Mouse (Mus musculus): ENCODE data around the gene Hadha.

Hadha gene

DNA sequence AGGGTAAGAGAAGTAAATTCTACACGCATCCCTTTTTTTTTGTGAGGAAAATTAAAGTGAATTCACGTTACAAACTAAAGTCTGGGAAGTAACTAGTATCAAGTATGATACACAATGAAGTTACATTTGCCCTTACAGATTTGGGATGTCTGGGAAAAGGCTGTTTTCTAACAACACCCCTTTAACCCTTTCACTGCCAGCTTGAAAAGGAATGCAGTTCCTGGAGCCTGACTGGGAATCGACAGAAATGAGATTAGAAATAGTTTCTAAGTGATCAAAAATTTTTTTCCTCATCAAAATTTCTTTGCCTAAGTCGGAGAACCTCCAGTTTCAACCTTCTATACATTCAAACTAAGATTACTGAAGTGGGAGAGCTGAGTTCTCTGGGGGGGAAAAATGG, 949 bp downstream of the Hadha start:
- peak; percentile 22 for DNase-seq (ENCODE audit: low read depth, low spot score)

DNA sequence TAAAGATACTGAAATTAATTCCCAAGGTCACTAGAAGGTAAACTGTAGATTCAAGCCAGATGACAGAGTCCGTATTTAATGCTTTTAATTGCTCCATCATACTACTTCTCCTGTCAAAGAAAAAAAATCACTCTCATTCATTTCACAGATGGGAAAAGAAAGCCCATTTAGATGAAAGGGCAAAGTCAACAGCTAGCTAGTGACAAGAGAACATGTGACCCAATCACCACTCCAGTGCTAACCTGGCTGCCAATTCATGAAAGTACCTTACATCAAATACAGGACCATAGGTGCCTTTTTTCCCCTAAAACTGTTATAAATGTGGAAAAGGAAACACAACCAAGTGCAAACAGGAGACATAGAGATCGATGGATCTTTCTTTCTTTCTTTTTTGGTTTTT, 1.7 kb downstream of the Hadha start:
- DNase-seq (ENCODE audit: low read depth, low spot score), result no peak

DNA sequence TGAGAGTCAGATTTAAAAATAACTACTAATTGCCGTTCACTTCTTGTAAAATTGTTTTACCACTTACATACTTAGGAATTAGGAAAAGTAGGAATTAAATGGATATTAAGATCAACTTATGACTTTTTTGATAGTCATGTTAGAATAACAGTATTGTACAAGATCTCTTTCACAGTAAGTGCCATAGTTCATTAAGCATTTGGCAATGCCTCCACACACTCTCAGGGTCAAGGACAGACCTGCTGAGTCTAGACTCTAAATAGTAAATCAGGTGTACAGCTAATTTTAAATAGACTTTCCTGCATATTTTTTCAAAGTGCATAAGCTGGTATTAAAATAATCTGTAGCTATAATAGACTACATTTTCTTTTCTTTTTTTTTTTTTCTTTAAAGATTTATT, 2.5 kb downstream of the Hadha start:
- no peak for DNase-seq (ENCODE audit: low read depth, low spot score)

DNA sequence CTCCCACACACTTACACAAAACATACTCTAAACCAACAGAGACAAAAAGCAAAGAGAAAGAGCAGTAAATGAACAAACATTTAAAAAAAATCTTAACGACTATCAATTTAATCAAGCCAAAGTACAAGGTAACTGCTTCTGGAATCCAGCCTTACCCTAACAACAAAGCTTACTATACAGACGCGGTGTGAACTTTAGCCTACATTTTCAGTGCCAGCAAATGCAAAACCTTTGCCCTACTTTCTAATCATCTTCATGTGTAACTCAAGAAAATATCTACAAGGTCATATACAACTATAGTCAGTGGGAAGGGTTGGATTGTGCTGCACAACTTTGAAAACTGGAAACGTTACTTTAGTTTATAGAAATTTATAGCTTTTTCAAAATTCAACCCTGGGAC, 3.0 kb downstream of the Hadha start:
- no peak for DNase-seq (ENCODE audit: low read depth, low spot score)

DNA sequence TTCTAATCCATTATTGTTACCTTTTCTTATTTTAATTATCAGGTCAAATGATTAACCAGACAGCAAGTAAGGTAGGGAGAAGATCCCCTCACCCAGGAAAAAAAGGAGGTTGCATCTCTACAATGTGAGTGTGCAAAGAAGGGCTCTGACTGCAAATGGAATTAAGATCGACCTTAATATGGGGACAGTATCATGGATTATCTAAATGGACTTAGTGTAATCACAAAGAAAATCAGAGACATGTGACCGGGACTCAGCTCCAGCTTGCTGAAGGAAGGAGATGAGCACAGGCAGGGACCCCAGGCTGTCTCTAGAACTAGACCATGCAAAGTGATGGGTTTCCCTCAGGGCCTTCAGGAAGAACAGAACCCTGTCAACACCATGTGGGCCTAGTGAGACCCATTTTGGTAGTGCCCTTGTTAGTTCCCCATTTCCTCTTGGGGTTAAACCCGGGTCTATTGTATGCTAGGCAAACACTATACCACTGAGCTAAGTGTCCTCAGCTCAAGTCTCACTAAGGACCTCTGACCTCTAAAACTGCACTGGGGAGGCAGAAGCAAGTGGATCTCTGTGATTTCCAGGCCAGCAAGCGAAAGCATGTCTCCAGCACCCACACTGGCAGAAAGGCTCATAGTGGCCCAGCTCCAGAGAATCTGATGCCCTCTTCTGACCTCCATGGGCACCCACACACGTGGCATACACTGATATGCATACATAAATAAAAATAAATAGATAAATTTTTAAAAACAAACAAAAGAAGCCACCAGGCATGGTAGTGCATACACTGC, 6.6 kb downstream of the Hadha start:
- no peak for DNase-seq (ENCODE audit: low read depth, low spot score)

DNA sequence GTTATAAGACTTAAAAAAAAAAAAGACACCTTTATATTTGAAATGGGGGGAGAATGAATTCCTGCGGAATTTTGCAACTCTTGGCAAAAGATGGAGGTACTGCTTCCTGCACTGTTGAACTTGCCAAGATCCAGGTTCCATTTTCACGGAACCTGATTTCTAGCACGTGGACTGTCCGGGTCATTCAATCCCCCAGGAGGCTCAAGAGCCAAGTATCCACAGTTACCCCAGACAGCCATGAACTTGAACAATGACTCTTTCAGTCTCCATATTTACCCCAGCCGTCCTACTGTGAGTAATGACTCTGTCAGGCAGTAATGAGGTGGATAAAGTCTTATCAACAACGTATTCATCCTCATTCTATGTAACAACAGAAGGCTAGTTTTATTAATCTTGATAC, 8.4 kb downstream of the Hadha start:
- DNase-seq (ENCODE audit: low read depth, low spot score), result no peak

DNA sequence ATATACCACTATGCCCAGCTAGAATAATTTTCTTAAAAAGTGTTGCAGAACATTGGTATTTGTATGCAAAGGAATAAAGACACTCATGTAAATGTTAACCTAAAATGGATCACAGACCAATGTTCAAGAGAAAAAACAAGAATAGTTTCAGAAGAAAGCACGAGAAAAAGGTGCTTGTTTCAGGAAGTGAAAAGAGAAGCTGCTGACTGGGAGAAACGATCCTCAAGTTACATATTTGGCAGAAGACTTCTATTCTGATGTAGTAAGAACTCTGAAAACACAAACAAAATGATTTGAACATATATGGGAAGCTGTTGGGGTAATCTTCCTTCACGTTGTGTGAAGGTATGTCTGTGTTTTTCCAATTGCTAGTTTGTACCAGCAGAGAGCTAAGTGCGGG, 16.8 kb downstream of the Hadha start:
- DNase-seq (ENCODE audit: low read depth, low spot score), result no peak

DNA sequence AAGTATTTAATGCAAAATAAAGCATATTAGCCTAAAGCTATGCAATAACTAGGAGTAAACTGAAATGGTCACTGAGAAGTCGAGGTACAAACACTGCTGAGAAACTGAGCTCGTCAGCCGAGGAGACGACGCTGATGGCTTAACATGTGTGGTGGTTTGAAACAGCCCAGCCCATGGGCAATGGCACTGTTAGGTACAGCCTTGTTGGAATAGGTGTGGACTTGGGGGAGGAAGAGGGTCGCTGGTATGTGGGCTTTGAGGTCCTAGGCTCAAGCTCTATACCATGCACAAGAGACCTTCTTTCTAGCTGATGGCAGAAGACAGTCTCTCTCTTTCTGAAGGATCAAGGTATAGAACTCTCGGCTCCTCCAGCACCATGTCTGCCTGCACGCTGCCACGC, 17.7 kb downstream of the Hadha start:
- DNase-seq (ENCODE audit: low read depth, low spot score), result no peak

DNA sequence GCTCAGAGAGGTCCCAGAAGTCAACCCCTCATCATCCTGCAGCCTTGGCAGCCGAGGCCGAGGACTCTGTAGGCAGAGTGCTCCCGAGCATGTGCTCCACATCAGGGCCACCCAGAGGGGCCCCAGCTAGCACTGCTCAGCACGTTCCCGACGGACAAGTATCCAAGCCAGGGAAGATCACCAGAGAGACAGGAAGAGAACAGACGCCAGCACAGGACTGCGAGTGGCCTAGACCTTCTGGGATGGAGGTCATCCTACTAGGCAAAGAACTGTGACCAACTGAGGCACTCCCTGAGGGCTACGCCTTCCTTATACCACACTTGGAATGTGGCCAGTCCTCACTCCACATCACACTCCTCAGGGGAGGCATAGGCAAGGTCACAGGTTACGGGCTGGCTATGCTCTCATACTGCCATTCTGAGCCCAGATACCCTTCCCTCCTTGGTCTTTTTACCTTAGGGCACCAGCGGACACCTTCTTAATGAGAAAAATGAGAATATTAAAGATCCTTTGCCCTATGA, 19.2 kb downstream of the Hadha start:
- no peak for DNase-seq (ENCODE audit: low read depth, low spot score)

DNA sequence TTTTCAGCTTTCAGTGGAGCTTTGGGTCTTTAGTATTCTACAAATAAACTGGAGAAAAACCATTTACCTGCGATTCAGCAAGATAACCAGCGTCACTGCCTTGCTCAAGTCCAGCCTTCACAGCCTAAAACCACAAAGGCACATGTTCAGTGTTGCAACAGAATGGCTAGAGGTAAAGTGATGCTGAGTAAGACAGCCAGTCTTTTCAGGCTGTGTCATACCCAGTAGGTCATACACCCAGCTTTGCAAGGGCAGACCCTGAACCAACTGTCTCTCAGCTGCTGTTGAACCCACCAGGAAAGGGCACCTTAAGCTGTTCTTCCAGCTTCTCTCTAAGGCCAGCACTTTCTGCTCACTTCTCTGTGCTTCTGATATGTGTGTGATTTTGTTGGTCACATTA, 22.8 kb downstream of the Hadha start:
- DNase-seq (ENCODE audit: low read depth, low spot score), result no peak

DNA sequence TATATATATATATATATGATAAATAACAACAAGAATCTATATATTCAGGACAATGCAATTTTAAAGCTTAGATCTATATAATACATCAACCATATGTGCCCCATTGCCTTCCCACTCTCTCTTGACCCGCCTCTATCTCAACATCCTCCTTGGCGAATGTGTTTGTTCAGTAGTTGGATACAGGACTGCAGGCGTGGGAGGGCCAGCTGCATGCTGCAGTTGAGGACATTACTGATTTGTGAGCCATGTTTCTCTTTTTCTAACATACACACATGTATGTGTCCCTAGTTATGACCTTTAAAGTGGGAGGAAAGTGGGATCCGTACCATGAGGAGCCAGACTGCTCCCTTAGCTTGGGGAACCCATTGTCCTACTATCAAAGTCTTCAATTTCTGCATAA, 23.7 kb downstream of the Hadha start:
- DNase-seq (ENCODE audit: low read depth, low spot score), result no peak

DNA sequence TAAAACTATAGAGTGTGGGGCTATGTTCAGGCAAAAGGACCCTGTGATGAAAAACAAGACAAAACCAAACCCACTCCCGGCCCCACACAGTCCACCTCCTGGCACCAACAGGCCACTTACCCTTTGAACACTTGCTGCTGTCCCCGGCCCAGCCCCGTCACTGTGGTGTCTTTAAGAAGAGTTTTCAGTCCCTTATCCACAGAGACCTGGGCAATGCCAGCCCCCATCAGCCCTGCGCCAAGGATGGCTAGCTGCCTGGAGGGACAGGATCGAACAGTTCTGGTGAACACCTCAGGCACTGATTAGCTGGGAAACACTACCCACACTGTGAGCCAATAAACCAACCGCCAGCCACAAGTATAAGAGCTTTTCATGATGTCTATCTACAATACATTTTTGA, 26.3 kb downstream of the Hadha start:
- no peak for DNase-seq (ENCODE audit: low read depth, low spot score)

DNA sequence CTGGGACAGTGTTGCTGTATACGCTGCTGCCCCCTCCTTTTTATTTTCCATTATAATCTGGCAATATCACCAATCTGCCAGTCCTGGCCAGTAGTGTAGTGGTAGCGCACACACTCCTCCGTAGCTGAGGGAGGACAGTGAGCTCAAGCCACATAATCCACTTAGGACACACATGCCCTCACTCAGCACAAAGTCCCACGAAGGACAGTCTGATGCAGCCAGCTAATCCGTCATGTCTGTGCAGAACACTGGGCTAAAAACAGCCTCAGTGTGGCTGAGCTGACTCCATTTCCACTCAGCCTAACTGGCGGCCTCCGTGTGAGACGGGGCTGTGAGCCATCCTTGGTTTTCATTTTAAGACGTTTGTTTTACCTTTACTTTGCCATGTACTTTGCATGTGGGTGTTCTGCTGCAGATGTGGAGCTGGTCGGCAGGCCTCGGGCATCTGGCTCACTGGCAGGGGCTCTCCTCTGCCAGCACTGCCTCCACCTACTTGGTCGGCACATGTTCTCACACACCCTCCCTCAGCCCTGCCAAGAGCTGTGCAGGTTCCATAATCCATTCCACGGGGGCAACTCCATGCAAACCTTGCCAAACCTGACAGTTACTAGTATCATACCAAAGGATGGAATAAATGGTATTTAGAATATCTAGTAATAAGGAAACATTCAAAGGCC, 26.9 kb downstream of the Hadha start:
- no peak for DNase-seq (ENCODE audit: low read depth, low spot score)

DNA sequence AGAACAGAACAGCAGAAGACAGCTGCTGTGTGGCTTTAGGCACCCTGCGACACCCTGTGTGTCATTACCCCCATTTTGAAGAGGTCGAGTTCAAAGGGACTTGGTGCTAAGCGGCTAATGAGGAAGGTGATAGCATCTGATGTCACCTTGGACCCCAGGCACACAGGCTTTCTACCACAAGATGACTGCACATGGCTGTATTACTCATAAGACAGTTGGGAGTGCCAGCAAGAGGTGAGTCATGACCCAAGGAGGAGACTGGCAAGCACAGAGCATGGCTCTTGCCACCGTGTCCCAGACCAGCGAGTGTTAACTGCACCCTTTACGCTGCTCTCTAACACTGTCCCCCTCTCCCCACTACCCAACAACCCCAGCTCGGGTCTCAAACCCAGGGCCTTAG, 28.2 kb downstream of the Hadha start:
- DNase-seq (ENCODE audit: low read depth, low spot score), result no peak

DNA sequence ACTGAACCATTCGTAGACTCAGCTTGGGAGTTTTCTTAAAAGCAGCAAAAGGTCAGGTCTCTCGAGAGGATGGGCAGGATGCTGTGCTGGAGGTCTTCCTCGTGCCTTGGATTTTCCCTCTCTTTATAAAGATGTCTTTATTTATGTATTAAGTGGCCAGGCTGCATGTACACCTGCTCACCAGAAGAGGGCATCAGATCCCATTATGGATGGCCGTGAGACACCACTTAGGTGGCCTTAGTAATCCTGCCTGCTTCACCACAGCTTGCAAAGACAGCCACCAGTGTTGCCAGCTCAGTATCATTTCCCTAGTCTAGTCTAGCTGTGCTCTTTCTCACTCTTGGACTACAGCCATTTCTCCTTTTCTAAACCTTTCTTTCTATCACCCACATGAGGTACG, 29.4 kb downstream of the Hadha start:
- DNase-seq (ENCODE audit: low read depth, low spot score), result peak; percentile 72

DNA sequence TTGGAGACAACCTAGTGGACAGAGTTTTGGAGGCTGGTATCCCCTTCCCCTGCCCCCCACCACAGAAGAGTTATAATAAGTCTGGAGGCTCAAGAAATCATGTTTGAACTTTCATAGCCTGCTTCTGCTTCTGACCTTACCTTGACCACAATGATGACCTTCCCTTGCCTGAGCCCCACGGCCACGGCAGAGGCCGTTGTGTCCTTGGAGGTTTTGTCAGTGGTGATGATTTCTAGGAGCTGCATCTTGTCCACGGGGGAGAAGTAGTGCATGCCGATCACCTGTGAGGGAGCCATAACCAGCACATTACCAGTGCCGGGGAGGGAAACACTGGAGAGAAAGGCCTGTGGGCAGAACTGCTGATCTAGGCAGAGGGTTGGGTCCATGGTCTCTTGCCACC, 32.5 kb downstream of the Hadha start:
- DNase-seq (ENCODE audit: low read depth, low spot score), result no peak

DNA sequence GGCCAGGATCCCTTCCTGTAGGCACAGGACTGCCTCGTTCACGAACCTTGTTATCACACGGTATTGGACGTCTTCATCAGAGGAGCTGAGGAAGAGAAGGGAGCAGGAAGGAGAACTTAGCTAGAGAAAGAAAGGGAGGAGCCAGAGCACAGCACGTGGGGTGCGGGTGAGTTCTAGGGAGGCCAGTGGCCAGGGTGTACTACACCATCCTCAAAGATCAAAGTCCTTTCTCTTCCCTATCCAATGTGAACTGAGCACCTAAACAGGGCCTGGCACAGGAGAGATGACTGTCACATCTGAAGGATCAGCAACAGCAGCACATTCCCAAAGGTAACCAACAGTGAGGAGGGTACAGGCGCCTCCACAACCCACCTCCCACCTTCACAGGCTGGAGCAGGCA, 34.9 kb downstream of the Hadha start:
- DNase-seq (ENCODE audit: low read depth, low spot score), result no peak

DNA sequence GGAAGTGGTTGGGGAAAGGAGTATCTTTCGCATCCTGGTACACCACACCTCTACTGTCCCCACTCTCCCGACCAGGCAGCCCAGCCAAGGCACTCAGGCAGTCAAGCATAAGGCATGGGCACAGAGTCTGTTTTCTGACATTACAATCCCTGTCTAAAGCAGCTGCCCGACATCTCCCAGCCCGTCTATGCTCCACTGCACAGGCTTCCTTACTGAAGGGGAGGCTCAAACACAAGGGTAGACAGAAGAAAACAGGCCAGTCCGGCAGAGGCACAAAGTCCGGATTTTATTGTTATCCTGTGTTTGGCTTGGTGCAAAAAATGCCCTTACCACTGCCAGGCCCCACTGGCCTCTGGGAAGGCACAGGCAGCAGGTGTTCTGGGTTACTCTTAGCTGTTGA, 35.8 kb downstream of the Hadha start:
- DNase-seq (ENCODE audit: low read depth, low spot score), result no peak

DNA sequence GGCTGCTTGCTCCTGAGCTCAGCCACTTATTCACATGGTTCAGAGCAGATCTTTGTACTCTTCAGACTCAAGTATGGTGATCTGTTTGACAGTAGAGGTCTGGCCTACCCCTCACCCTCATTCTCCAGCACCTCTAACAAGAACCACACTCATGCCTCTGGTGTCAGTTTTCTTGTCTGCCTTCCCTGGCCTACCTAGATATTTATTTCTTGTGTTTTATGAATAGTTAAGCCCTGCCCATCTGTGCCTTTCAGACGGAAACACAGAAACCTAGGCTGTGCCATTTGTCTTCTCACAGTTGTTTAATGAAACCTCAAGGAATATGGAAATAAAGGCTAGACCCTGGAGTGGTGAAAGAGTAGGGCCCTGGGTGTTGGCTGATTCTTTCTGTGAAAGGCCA, 36.9 kb downstream of the Hadha start:
- no peak for DNase-seq (ENCODE audit: low read depth, low spot score)

DNA sequence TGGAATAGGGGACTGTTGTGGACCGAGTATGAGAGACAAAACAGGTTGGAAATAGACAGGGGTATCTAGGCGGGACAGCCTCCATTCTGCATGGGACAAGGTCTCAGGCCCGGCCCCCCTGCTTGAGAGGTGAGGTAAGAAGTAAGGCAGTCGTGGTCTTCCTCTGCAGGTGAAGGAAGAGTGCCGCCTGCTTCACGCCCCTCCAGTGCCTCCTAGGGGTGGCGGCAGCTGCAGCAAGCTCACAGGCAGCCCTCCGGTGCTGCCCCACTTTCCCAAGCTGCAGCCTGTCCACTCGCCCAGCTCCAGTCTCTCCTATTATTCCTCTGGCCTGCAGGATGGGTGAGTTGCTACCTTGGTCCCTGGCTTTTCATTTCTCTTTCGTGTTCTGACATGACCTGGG, 39.2 kb downstream of the Hadha start:
- peak; percentile 52 for DNase-seq (ENCODE audit: low read depth, low spot score)

DNA sequence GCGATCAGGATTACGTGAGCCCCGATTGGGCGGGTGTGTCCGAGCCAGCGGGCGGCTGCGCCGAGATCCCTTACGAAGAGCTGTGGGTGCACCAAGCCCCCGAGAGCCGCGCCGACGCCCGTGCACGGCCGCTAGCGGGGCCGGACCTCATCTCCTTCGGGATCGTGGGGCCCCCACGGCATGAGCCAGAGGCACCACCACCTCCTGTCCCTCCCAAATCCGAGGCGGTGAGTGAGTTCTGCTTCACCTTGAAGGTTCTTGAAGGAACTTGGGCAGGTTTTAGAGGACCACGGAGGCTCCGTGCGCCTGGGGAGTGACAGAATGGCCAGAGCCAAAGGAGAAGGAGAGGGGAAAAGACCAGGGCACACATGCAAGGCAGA, 40.2 kb downstream of the Hadha start:
- peak; percentile 44 for DNase-seq (ENCODE audit: low read depth, low spot score)

DNA sequence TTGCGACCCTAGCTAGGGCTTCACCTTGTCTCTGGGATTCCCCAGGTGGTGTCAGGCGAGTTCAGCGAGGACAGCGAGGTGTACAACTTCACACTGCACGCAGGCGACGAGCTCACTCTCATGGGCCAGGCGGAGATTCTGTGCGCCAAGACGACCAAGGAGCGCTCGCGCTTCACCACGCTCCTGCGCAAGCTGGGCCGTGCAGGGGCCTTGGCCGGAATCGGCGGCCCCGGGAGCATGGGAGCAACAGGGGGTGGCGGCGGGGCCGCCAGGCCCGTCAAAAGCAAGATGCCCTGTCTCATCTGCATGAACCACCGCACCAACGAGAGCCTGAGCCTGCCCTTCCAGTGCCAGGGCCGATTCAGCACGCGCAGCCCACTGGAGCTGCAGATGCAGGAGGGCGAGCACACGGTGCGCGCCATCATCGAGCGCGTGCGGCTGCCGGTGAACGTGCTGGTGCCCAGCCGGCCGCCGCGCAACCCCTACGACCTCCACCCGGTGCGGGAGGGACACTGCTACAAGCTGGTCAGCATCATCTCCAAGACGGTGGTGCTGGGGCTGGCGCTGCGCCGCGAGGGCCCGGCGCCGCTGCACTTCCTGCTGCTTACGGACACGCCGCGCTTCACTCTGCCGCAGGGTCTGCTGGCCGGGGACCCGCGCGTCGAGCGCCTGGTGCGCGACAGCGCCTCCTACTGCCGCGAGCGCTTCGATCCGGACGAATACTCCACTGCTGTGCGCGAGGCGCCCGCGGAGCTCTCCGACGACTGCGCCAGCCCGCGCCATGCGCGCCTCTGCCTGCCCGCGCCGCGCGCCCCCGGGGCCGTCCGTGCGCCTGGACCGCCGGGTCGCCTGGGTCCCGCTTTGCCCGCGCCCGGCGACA, 40.8 kb downstream of the Hadha start:
- DNase-seq (ENCODE audit: low read depth, low spot score), result peak; percentile 85
